Mouse (Mus musculus): ENCODE measurements at regions not wholly inside any gene's neighbourhood (a gene's known extent, or its start where the extent isn't known, plus 50 kb on each side); places are given as distances from the start of the nearest gene placed in this dataset.

GRCm38 (mm10) chr9:31775956-31776355 is 137.3 kb downstream of the Barx2 start:
- TF ChIP-seq CTCF (IDR thresholded peaks at IDR 0.05; ENCODE audit: low read depth, low read length): no peak
- TF ChIP-seq GATA1 (IDR thresholded peaks at IDR 0.05; ENCODE audit: borderline replicate concordance, low read length): no peak
- TF ChIP-seq TAL1 (conservative IDR thresholded peaks at IDR 0.05; ENCODE audit: low read depth, low read length): no peak

Data from G1E (cell line).